Mouse (Mus musculus) forebrain, embryonic 12.5 days (tissue): Measurements from ENCODE around the gene Dnah2. TPM values are rescaled to one million over a fixed set of nuclear protein-coding genes. Genes with fewer than 3 reads are reported as not detected.

Experiments
- ATAC-seq: fragments of 200-750 bp; cut with Nextera tagmentation; 2 replicates; pipeline ENCODE4 v1.8.0; 2017; ENCODE audit warnings: moderate TSS enrichment; ENCODE audit not compliant: low FRiP score
- H3K27ac ChIP-seq: fragments of 300-500 bp; sonication (generic); 2 replicates; pipeline ENCODE4 v1.5.1; 2016; ENCODE audit warnings: mild to moderate bottlenecking
- H3K27me3 ChIP-seq: fragments of 300-500 bp; sonication (generic); 2 replicates; pipeline ENCODE4 v1.6.1; 2016; ENCODE audit warnings: mild to moderate bottlenecking
- H3K36me3 ChIP-seq: fragments of 300-500 bp; sonication (generic); replicated peaks from 2 replicates; pipeline ENCODE4 v1.6.1; 2016; ENCODE audit warnings: mild to moderate bottlenecking
- H3K4me1 ChIP-seq: fragments of 300-500 bp; sonication (generic); 2 replicates; pipeline ENCODE4 v1.6.1; 2016
- H3K4me2 ChIP-seq: fragments of 300-500 bp; sonication (generic); 2 replicates; pipeline ENCODE4 v1.6.1; 2016; ENCODE audit warnings: mild to moderate bottlenecking, moderate library complexity
- H3K4me3 ChIP-seq: fragments of 300-500 bp; sonication (generic); replicated peaks from 2 replicates; pipeline ENCODE4 v1.5.1; 2016; ENCODE audit warnings: mild to moderate bottlenecking
- H3K9ac ChIP-seq: fragments of 300-500 bp; sonication (generic); 2 replicates; pipeline ENCODE4 v1.6.1; 2016; ENCODE audit warnings: mild to moderate bottlenecking
- H3K9me3 ChIP-seq: fragments of 300-500 bp; sonication (generic); 2 replicates; pipeline ENCODE4 v1.6.1; 2016
- WGBS: fragments of 180-500 bp; shearing (Covaris S2); methylation state at CpG from one replicate; pipeline ENCODE4 v1.1.7; 2016; 5-methylcytosine and 5-hydroxymethylcytosine counted together
- polyA plus RNA-seq: library from polyadenylated mRNA; unstranded; fragments of >200 nt; fragmentation: Nextera tagmentation; extraction: Ambion mirVana; gene quantifications from 2 replicates; pipeline ENCODE4 v1.2.1, GENCODE M21; 2016

Gene Dnah2
- 1.7 and 2.1 TPM in 2 replicates for polyA plus RNA-seq

- H3K4me1 ChIP-seq = peaks cover 77% of the 10 kb centered on the region
- H3K4me3 ChIP-seq = no peak within 1 kb of the TSS
- H3K27ac ChIP-seq = peak within 1 kb of the TSS; percentile 91
- no peaks in the 10 kb centered on the region for H3K36me3 ChIP-seq
- H3K27me3 ChIP-seq = peaks cover 13% of the 10 kb centered on the region; the same call in 1 of the 2 replicates
- H3K4me2 ChIP-seq = peak within 1 kb of the TSS; percentile 92
- WGBS = 61% methylated on average over 12 of the region's 12 CpGs
- H3K9me3 ChIP-seq = no peaks in the 10 kb centered on the region
- peak within 1 kb of the TSS; percentile 40; the same call in 1 of the 2 replicates for H3K9ac ChIP-seq
- no peak for ATAC-seq
These were observed at the start of gene Dnah2 for GRCm38 (mm10) chr11:69549060-69549656. Dnah2 (minus strand) TSS chr11:69549110.

GRCm38 (mm10) chr11:69594853-69595252 is 45.9 kb upstream of the Dnah2 start:
- Histone ChIP-seq H3K4me1 (peaks cover 10% of the 10 kb centered on the region), H3K4me3 (no peak overlapping the region), H3K36me3 (peaks cover 28% of the 10 kb centered on the region), H3K9me3 (no peaks in the 10 kb centered on the region), H3K4me2 (no peak overlapping the region), H3K27ac (no peak overlapping the region), H3K27me3 (no peaks in the 10 kb centered on the region), H3K9ac (no peak overlapping the region)
- WGBS = 95% methylated on average over 6 of the region's 6 CpGs
- no peak for ATAC-seq

GRCm38 (mm10) chr11:69592799-69593198 is 43.9 kb upstream of the Dnah2 start:
- Histone ChIP-seq H3K9me3 (no peaks in the 10 kb centered on the region), H3K27me3 (no peaks in the 10 kb centered on the region), H3K4me3 (no peak overlapping the region), H3K4me1 (peaks cover 6% of the 10 kb centered on the region), H3K4me2 (no peak overlapping the region), H3K27ac (0 out of 2 replicates have a peak overlapping the region, but pooled peaks have one; percentile 11), H3K36me3 (peaks cover 49% of the 10 kb centered on the region), H3K9ac (no peak overlapping the region)
- 91% methylated on average over 4 of the region's 4 CpGs for WGBS
- no peak for ATAC-seq

GRCm38 (mm10) chr11:69591899-69592637 is 43.2 kb upstream of the Dnah2 start:
- Histone ChIP-seq H3K4me1 (peaks cover 6% of the 10 kb centered on the region), H3K4me2 (no peak overlapping the region), H3K27ac (peak overlapping the region; percentile 11; the same call in 1 of the 2 replicates), H3K4me3 (no peak overlapping the region), H3K9ac (no peak overlapping the region), H3K36me3 (peaks cover 56% of the 10 kb centered on the region), H3K9me3 (no peaks in the 10 kb centered on the region), H3K27me3 (no peaks in the 10 kb centered on the region)
- ATAC-seq = no peak
- 79% methylated on average over 7 of the region's 7 CpGs for WGBS

- WGBS = 83% methylated on average over 3 of the region's 3 CpGs
These were observed 42.5 kb upstream of the Dnah2 start for GRCm38 (mm10) chr11:69591424-69591823.

GRCm38 (mm10) chr11:69590622-69591021 is 41.7 kb upstream of the Dnah2 start:
- Histone ChIP-seq H3K27me3 (no peaks in the 10 kb centered on the region), H3K9ac (no peak overlapping the region), H3K4me2 (no peak overlapping the region), H3K36me3 (peaks cover 60% of the 10 kb centered on the region), H3K4me3 (no peak overlapping the region), H3K4me1 (peaks cover 6% of the 10 kb centered on the region), H3K9me3 (no peaks in the 10 kb centered on the region), H3K27ac (no peak overlapping the region)
- WGBS = 94% methylated on average over 8 of the region's 8 CpGs
- ATAC-seq = no peak

More at GRCm38 (mm10) chr11:69591424-69591823, 42.5 kb upstream of the Dnah2 start:
- no peaks in the 10 kb centered on the region for H3K27me3 ChIP-seq
- no peak overlapping the region for H3K9ac ChIP-seq
- no peak for ATAC-seq
- H3K4me1 ChIP-seq = peaks cover 6% of the 10 kb centered on the region
- no peak overlapping the region for H3K27ac ChIP-seq
- no peak overlapping the region for H3K4me3 ChIP-seq
- H3K4me2 ChIP-seq = no peak overlapping the region
- H3K9me3 ChIP-seq = no peaks in the 10 kb centered on the region
- H3K36me3 ChIP-seq = peaks cover 60% of the 10 kb centered on the region

GRCm38 (mm10) chr11:69589207-69589834 is 40.4 kb upstream of the Dnah2 start:
- Histone ChIP-seq H3K9me3 (no peaks in the 10 kb centered on the region), H3K27me3 (no peaks in the 10 kb centered on the region), H3K4me1 (peaks cover 6% of the 10 kb centered on the region), H3K9ac (no peak overlapping the region), H3K27ac (no peak overlapping the region), H3K4me2 (no peak overlapping the region; the same call in 1 of the 2 replicates), H3K4me3 (no peak overlapping the region), H3K36me3 (peaks cover 64% of the 10 kb centered on the region)
- no peak for ATAC-seq
- 95% methylated on average over 22 of the region's 22 CpGs for WGBS

- Histone ChIP-seq H3K27ac (no peak overlapping the region), H3K36me3 (peaks cover 48% of the 10 kb centered on the region), H3K4me1 (peaks cover 11% of the 10 kb centered on the region), H3K9ac (no peak overlapping the region), H3K4me3 (no peak overlapping the region), H3K9me3 (no peaks in the 10 kb centered on the region), H3K4me2 (no peak overlapping the region), H3K27me3 (no peaks in the 10 kb centered on the region)
- 84% methylated on average over 7 of the region's 7 CpGs for WGBS
- ATAC-seq = no peak
These were observed 36.9 kb upstream of the Dnah2 start for GRCm38 (mm10) chr11:69585718-69586325.

GRCm38 (mm10) chr11:69584937-69585336 is 36.0 kb upstream of the Dnah2 start:
- Histone ChIP-seq H3K9me3 (no peaks in the 10 kb centered on the region), H3K4me2 (no peak overlapping the region), H3K4me1 (peaks cover 11% of the 10 kb centered on the region), H3K27ac (no peak overlapping the region), H3K9ac (no peak overlapping the region), H3K27me3 (no peaks in the 10 kb centered on the region), H3K36me3 (peaks cover 39% of the 10 kb centered on the region), H3K4me3 (no peak overlapping the region)
- no peak for ATAC-seq
- 95% methylated on average over 13 of the region's 13 CpGs for WGBS

- Histone ChIP-seq H3K9ac (no peak overlapping the region), H3K9me3 (no peaks in the 10 kb centered on the region), H3K27me3 (no peaks in the 10 kb centered on the region), H3K4me3 (no peak overlapping the region), H3K27ac (no peak overlapping the region), H3K4me2 (no peak overlapping the region), H3K4me1 (peaks cover 16% of the 10 kb centered on the region), H3K36me3 (peaks cover 30% of the 10 kb centered on the region)
- no peak for ATAC-seq
- WGBS = 88% methylated on average over 7 of the region's 7 CpGs
These were observed 35.1 kb upstream of the Dnah2 start for GRCm38 (mm10) chr11:69584008-69584407.

GRCm38 (mm10) chr11:69582230-69582805 is 33.4 kb upstream of the Dnah2 start:
- Histone ChIP-seq H3K4me2 (peak overlapping the region; percentile 71), H3K27me3 (no peaks in the 10 kb centered on the region), H3K4me3 (peak overlapping the region; percentile 79; the same call in 1 of the 2 replicates), H3K27ac (no peak overlapping the region), H3K36me3 (peaks cover 13% of the 10 kb centered on the region), H3K9me3 (no peaks in the 10 kb centered on the region), H3K9ac (0 out of 2 replicates have a peak overlapping the region, but pooled peaks have one; percentile 36), H3K4me1 (peaks cover 29% of the 10 kb centered on the region)
- WGBS = 65% methylated on average over 9 of the region's 9 CpGs
- ATAC-seq = no peak

GRCm38 (mm10) chr11:69581814-69582213 is 32.9 kb upstream of the Dnah2 start:
- peak overlapping the region; percentile 67 for H3K9ac ChIP-seq
- H3K4me1 ChIP-seq = peaks cover 34% of the 10 kb centered on the region
- H3K36me3 ChIP-seq = peaks cover 8% of the 10 kb centered on the region; the same call in 1 of the 2 replicates
- H3K4me3 ChIP-seq = peak overlapping the region; percentile 79
- peak overlapping the region; percentile 95 for H3K27ac ChIP-seq
- no peak for ATAC-seq
- under 1% methylated on average over 8 of the region's 8 CpGs for WGBS
- H3K27me3 ChIP-seq = no peaks in the 10 kb centered on the region
- H3K9me3 ChIP-seq = no peaks in the 10 kb centered on the region
- peak overlapping the region; percentile 71 for H3K4me2 ChIP-seq
